Mouse (Mus musculus) neural tube, embryonic 14.5 days (tissue): ENCODE results near the gene Tstd3. TPM values are rescaled to one million over a fixed set of nuclear protein-coding genes. Genes with fewer than 3 reads are reported as not detected.

Source experiments
- ATAC-seq: fragments of 200-750 bp; cut with Nextera tagmentation; 2 replicates; pipeline ENCODE4 v1.8.0; 2017; ENCODE audit warnings: low read depth, mild to moderate bottlenecking, moderate TSS enrichment, moderate library complexity
- H3K27ac ChIP-seq: fragments of 300-500 bp; sonication (generic); 2 replicates; pipeline ENCODE4 v1.5.1; 2014; ENCODE audit warnings: low read depth, mild to moderate bottlenecking, control low read depth, low read length, moderate library complexity, mixed read lengths
- H3K27me3 ChIP-seq: fragments of 300-500 bp; sonication (generic); 2 replicates; pipeline ENCODE4 v1.6.1; 2014; ENCODE audit warnings: low read length; ENCODE audit not compliant: control insufficient read depth, insufficient read depth
- H3K36me3 ChIP-seq: fragments of 300-500 bp; sonication (generic); 2 replicates; pipeline ENCODE4 v1.6.1; 2014; ENCODE audit warnings: low read length, mixed read lengths; ENCODE audit not compliant: control insufficient read depth, insufficient read depth
- H3K4me1 ChIP-seq: fragments of 300-500 bp; sonication (generic); 2 replicates; pipeline ENCODE4 v1.6.1; 2014; ENCODE audit warnings: low read length; ENCODE audit not compliant: control insufficient read depth, insufficient read depth
- H3K4me2 ChIP-seq: fragments of 300-500 bp; sonication (generic); 2 replicates; pipeline ENCODE4 v1.6.1; 2014; ENCODE audit warnings: mild to moderate bottlenecking, low read depth, low read length, control low read depth
- H3K4me3 ChIP-seq: fragments of 300-500 bp; sonication (generic); 2 replicates; pipeline ENCODE4 v1.5.1; 2014; ENCODE audit warnings: low read depth, low read length, control low read depth, mixed read lengths
- H3K9ac ChIP-seq: fragments of 300-500 bp; sonication (generic); replicated peaks from 2 replicates; pipeline ENCODE4 v1.6.1; 2014; ENCODE audit warnings: low read depth, mild to moderate bottlenecking, control low read depth, low read length, mixed read lengths
- H3K9me3 ChIP-seq: fragments of 300-500 bp; sonication (generic); 2 replicates; pipeline ENCODE4 v1.6.1; 2016; ENCODE audit warnings: low read length; ENCODE audit not compliant: control insufficient read depth
- WGBS: fragments of 180-500 bp; shearing (Covaris S2); extraction: QIAGEN DNeasy Blood & Tissue Kit; methylation state at CpG from one replicate; pipeline ENCODE4 v1.1.7; 2014; 5-methylcytosine and 5-hydroxymethylcytosine counted together
- polyA plus RNA-seq: library from polyadenylated mRNA; unstranded; fragments of >200 nt; fragmentation: Nextera tagmentation; extraction: Ambion mirVana; gene quantifications from 2 replicates; pipeline ENCODE4 v1.2.1, GENCODE M21; 2014

Tstd3 gene
- polyA plus RNA-seq, 1 experiment from 2014 or later, result 25.3 TPM

DNA sequence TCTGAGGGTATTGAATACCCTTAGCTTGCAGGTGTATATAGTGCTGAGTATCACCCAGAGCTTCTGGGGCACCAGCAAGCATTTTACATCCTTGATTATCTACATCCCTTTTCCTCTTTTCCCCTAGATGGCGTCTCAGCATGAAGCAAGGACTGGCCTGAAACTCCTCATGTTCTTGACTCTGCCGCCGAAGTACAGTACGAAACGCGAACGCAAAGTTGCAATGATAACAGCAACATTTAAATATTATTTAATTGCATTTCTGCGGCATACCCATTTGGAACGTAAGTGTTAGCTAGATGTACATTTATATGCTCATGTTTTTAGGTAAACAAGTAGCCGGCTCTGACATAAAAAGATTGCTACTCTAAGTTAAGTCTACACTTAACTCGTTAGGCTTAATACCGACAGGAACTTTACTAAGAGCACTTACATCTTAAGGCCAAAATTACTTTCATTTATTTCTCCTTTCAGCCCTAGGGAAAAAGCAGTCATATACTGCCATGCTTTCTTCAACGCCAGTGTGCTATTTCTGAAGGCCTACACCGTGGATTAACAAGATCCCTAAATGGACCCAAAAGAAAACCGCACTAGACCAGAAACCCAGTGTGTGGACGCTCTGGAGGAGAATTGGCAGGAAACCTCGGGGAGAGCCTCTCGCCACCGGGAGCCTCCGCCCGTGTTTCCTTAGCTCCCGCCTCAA, 39.9 kb downstream of the Tstd3 start:
- H3K36me3 ChIP-seq, result no peaks in the 10 kb centered on the region

GRCm38 (mm10) chr4:21722752-21723334, 44.2 kb downstream of the Tstd3 start:
- Histone ChIP-seq H3K4me1 (no peaks in the 10 kb centered on the region), H3K27ac (no peak overlapping the region), H3K9ac (no peak overlapping the region), H3K9me3 (no peaks in the 10 kb centered on the region), H3K36me3 (no peaks in the 10 kb centered on the region), H3K4me2 (no peak overlapping the region), H3K4me3 (no peak overlapping the region), H3K27me3 (no peaks in the 10 kb centered on the region)
- no peak for ATAC-seq
- 42% methylated on average over 7 of the region's 7 CpGs for WGBS

More for the DNA sequence above, 39.9 kb downstream of the Tstd3 start:
- Histone ChIP-seq H3K4me2 (peak overlapping the region; percentile 60), H3K9ac (peak overlapping the region; percentile 70), H3K4me1 (peaks cover 6% of the 10 kb centered on the region; the same call in 1 of the 2 replicates), H3K9me3 (no peaks in the 10 kb centered on the region), H3K4me3 (peak overlapping the region; percentile 48), H3K27me3 (no peaks in the 10 kb centered on the region), H3K27ac (peak overlapping the region; percentile 63)
- 1% methylated on average over 22 of the region's 22 CpGs for WGBS
- peak; percentile 73 for ATAC-seq

GRCm38 (mm10) chr4:21712147-21712546, 54.9 kb downstream of the Tstd3 start:
- ATAC-seq, result peak; percentile 82; the same call in 1 of the 2 replicates
- H3K36me3 ChIP-seq, result no peaks in the 10 kb centered on the region
- no peak overlapping the region for H3K4me3 ChIP-seq
- no peaks in the 10 kb centered on the region for H3K27me3 ChIP-seq
- H3K27ac ChIP-seq, result no peak overlapping the region
- H3K4me2 ChIP-seq, result peak overlapping the region; percentile 9; the same call in 1 of the 2 replicates
- H3K9me3 ChIP-seq, result no peaks in the 10 kb centered on the region
- H3K9ac ChIP-seq, result no peak overlapping the region
- no peaks in the 10 kb centered on the region for H3K4me1 ChIP-seq
- 7% methylated on average over 13 of the region's 13 CpGs for WGBS

Other genes with a start within 250 kb of the Tstd3 start
- 0.36 and 0.50 TPM in 2 replicates for gene Prdm13, start 81.2 kb downstream of the Tstd3 start, polyA plus RNA-seq
- gene Ccnc, start 39.5 kb downstream of the Tstd3 start, polyA plus RNA-seq, result 71.5 and 76.5 TPM in 2 replicates
- 7.3 and 9.6 TPM in 2 replicates for gene Usp45, start 56 bp downstream of the Tstd3 start, polyA plus RNA-seq
- 194 and 225 TPM in 2 replicates for gene Pnisr, start 80.4 kb upstream of the Tstd3 start, polyA plus RNA-seq
- 14.5 and 14.6 TPM in 2 replicates for gene Coq3, start 112.5 kb upstream of the Tstd3 start, polyA plus RNA-seq
- 23.8 and 35.0 TPM in 2 replicates for gene Faxc, start 164.1 kb upstream of the Tstd3 start, polyA plus RNA-seq